Mouse (Mus musculus) E14TG2a.4 (cell line): ENCODE measurements around the gene Prkd2.

Experiments
- H3K27me3 ChIP-seq: 2 replicates; pipeline ENCODE4 v1.6.1; 2014; ENCODE audit warnings: low read length, control low read depth; ENCODE audit not compliant: insufficient read depth
- H3K36me3 ChIP-seq: 2 replicates; pipeline ENCODE4 v1.6.1; 2014; ENCODE audit warnings: low read length, control low read depth; ENCODE audit not compliant: insufficient read depth
- H3K4me1 ChIP-seq: replicated peaks from 2 replicates; pipeline ENCODE4 v1.6.1; 2014; ENCODE audit warnings: low read depth, low read length, control low read depth
- H3K4me3 ChIP-seq: replicated peaks from 2 replicates; pipeline ENCODE4 v1.5.1; 2014; ENCODE audit warnings: mild to moderate bottlenecking, low read length
- H3K9me3 ChIP-seq: 2 replicates; pipeline ENCODE4 v1.6.1; 2014; ENCODE audit warnings: low read length, control low read depth
- CTCF ChIP-seq: conservative IDR thresholded peaks from 2 replicates; pipeline ENCODE4 v1.5.1; 2014; ENCODE audit warnings: low read length
- NANOG ChIP-seq: IDR thresholded peaks from 2 replicates; pipeline ENCODE4 v1.6.1; 2014; ENCODE audit warnings: borderline replicate concordance, low read length, mixed read lengths
- POU5F1 ChIP-seq: IDR thresholded peaks from 2 replicates; pipeline ENCODE4 v1.6.1; 2014; ENCODE audit warnings: low read length, borderline replicate concordance

Prkd2 gene

GRCm38 (mm10) chr7:16895511-16895910 is 52.8 kb downstream of the Prkd2 start:
- peaks cover 32% of the 10 kb centered on the region for H3K27me3 ChIP-seq
- H3K4me1 ChIP-seq = peaks cover 53% of the 10 kb centered on the region
- TF ChIP-seq POU5F1 (no peak), CTCF (no peak), NANOG (no peak)
- no peaks in the 10 kb centered on the region for H3K36me3 ChIP-seq
- peak overlapping the region; percentile 39; the same call in 1 of the 2 replicates for H3K4me3 ChIP-seq
- H3K9me3 ChIP-seq = no peaks in the 10 kb centered on the region

GRCm38 (mm10) chr7:16900526-16900925 is 57.8 kb downstream of the Prkd2 start:
- TF ChIP-seq NANOG (no peak), CTCF (no peak)
- peaks cover 11% of the 10 kb centered on the region; the same call in 1 of the 2 replicates for H3K27me3 ChIP-seq
- H3K4me3 ChIP-seq = no peak overlapping the region
- no peaks in the 10 kb centered on the region for H3K9me3 ChIP-seq
- no peaks in the 10 kb centered on the region for H3K36me3 ChIP-seq
- peaks cover 50% of the 10 kb centered on the region for H3K4me1 ChIP-seq

- H3K9me3 ChIP-seq = no peaks in the 10 kb centered on the region
- no peak overlapping the region for H3K4me3 ChIP-seq
- peaks cover 30% of the 10 kb centered on the region for H3K27me3 ChIP-seq
- H3K4me1 ChIP-seq = peaks cover 76% of the 10 kb centered on the region
- TF ChIP-seq POU5F1 (no peak), NANOG (no peak), CTCF (no peak)
- H3K36me3 ChIP-seq = no peaks in the 10 kb centered on the region
These were observed 60.8 kb downstream of the Prkd2 start for GRCm38 (mm10) chr7:16903439-16903955.

GRCm38 (mm10) chr7:16904120-16904675 is 61.5 kb downstream of the Prkd2 start:
- TF ChIP-seq POU5F1 (no peak), CTCF (no peak), NANOG (no peak)
- Histone ChIP-seq H3K4me3 (no peak overlapping the region), H3K9me3 (no peaks in the 10 kb centered on the region), H3K4me1 (peaks cover 80% of the 10 kb centered on the region), H3K27me3 (peaks cover 37% of the 10 kb centered on the region), H3K36me3 (no peaks in the 10 kb centered on the region)

- Histone ChIP-seq H3K27me3 (peaks cover 47% of the 10 kb centered on the region), H3K9me3 (no peaks in the 10 kb centered on the region), H3K4me3 (no peak overlapping the region), H3K4me1 (peaks cover 76% of the 10 kb centered on the region), H3K36me3 (no peaks in the 10 kb centered on the region)
- TF ChIP-seq NANOG (no peak), CTCF (no peak)
These were observed 62.9 kb downstream of the Prkd2 start for GRCm38 (mm10) chr7:16905491-16906021.

GRCm38 (mm10) chr7:16906281-16906680 is 63.6 kb downstream of the Prkd2 start, which contains the start of gene Ptgir:
Gene Ptgir (plus strand): TSS chr7:16906490.
- Histone ChIP-seq H3K9me3 (no peaks in the 10 kb centered on the region), H3K4me1 (peaks cover 69% of the 10 kb centered on the region), H3K27me3 (peaks cover 47% of the 10 kb centered on the region), H3K4me3 (peak within 1 kb of the TSS; percentile 67), H3K36me3 (no peaks in the 10 kb centered on the region)
- TF ChIP-seq NANOG (no peak), CTCF (no peak), POU5F1 (no peak)

GRCm38 (mm10) chr7:16906889-16907559 is 64.3 kb downstream of the Prkd2 start:
- peak overlapping the region; percentile 67 for H3K4me3 ChIP-seq
- no peaks in the 10 kb centered on the region for H3K36me3 ChIP-seq
- H3K9me3 ChIP-seq = no peaks in the 10 kb centered on the region
- peaks cover 47% of the 10 kb centered on the region for H3K27me3 ChIP-seq
- H3K4me1 ChIP-seq = peaks cover 62% of the 10 kb centered on the region
- TF ChIP-seq NANOG (no peak), CTCF (no peak), POU5F1 (no peak)

- TF ChIP-seq POU5F1 (no peak), NANOG (no peak), CTCF (no peak)
- H3K4me1 ChIP-seq = peaks cover 57% of the 10 kb centered on the region
- no peaks in the 10 kb centered on the region for H3K9me3 ChIP-seq
- H3K36me3 ChIP-seq = no peaks in the 10 kb centered on the region
- peaks cover 47% of the 10 kb centered on the region for H3K27me3 ChIP-seq
- no peak overlapping the region for H3K4me3 ChIP-seq
These were observed 65.1 kb downstream of the Prkd2 start for GRCm38 (mm10) chr7:16907842-16908241.
